Mouse (Mus musculus) retina, postnatal 7 days (tissue): ENCODE results near the gene Strn.
A peak's percentile ranks its signal among the peaks of the same experiment; 100 is the strongest.

Source experiments
- DNase-seq: peaks from one replicate; pipeline ENCODE4 v3.0.0-alpha.2; 2012; ENCODE audit warnings: low read depth, low spot score

The Strn gene

GRCm38 (mm10) chr17:78618164-78618693 lies 118.8 kb downstream of the Strn start:
- no peak for DNase-seq

GRCm38 (mm10) chr17:78615096-78615495 lies 121.9 kb downstream of the Strn start:
- DNase-seq = no peak

GRCm38 (mm10) chr17:78614481-78614880 lies 122.5 kb downstream of the Strn start:
- DNase-seq = no peak

GRCm38 (mm10) chr17:78611117-78611516 lies 125.9 kb downstream of the Strn start:
- no peak for DNase-seq

- DNase-seq = no peak
These were observed 127.7 kb downstream of the Strn start for GRCm38 (mm10) chr17:78609191-78609855.

GRCm38 (mm10) chr17:78608716-78609115 lies 128.3 kb downstream of the Strn start:
- no peak for DNase-seq

- no peak for DNase-seq
These were observed 128.8 kb downstream of the Strn start for GRCm38 (mm10) chr17:78608135-78608670.

GRCm38 (mm10) chr17:78604431-78604830 lies 132.6 kb downstream of the Strn start:
- DNase-seq = peak; percentile 31

GRCm38 (mm10) chr17:78603872-78604271 lies 133.1 kb downstream of the Strn start:
- DNase-seq = peak; percentile 64

- no peak for DNase-seq
These were observed 134.7 kb downstream of the Strn start for GRCm38 (mm10) chr17:78602316-78602715.

GRCm38 (mm10) chr17:78601601-78602000 lies 135.4 kb downstream of the Strn start:
- DNase-seq = no peak

- DNase-seq = no peak
These were observed 136.0 kb downstream of the Strn start for GRCm38 (mm10) chr17:78601042-78601441.
